Mouse (Mus musculus) G1E (cell line): ENCODE data around the gene Pkdrej. TPM values are rescaled to one million over a fixed set of nuclear protein-coding genes. Genes with fewer than 3 reads are reported as not detected.
A peak's percentile ranks its signal among the peaks of the same experiment; 100 is the strongest.

Experiments
- ATAC-seq: 2 replicates; pipeline ENCODE4 v1.8.0; 2016; ENCODE audit warnings: mild to moderate bottlenecking; ENCODE audit not compliant: insufficient number of reproducible peaks, poor library complexity, low FRiP score, severe bottlenecking; ENCODE audit errors: extremely low read depth
- DNase-seq: peaks from one replicate; pipeline ENCODE4 v3.0.0; 2012; ENCODE audit warnings: low spot score
- H3K27me3 ChIP-seq: 2 replicates; pipeline ENCODE4 v1.6.1; 2012; ENCODE audit warnings: mild to moderate bottlenecking, low read length, inconsistent platforms; ENCODE audit not compliant: insufficient read depth
- H3K36me3 ChIP-seq: replicated peaks from 2 replicates; pipeline ENCODE3; 2012; ENCODE audit warnings: mild to moderate bottlenecking, inconsistent platforms
- H3K4me1 ChIP-seq: 2 replicates; pipeline ENCODE4 v1.6.1; 2012; ENCODE audit warnings: low read depth, low read length, inconsistent platforms, mixed read lengths; ENCODE audit not compliant: insufficient read depth
- H3K4me3 ChIP-seq: 2 replicates; pipeline ENCODE4 v1.5.1; 2012; ENCODE audit warnings: low read depth, mild to moderate bottlenecking, inconsistent platforms, low read length, moderate library complexity, mixed read lengths
- H3K9me3 ChIP-seq: replicated peaks from 2 replicates; pipeline ENCODE4 v1.6.1; 2012; ENCODE audit warnings: inconsistent platforms
- CTCF ChIP-seq: IDR thresholded peaks from 2 replicates; pipeline ENCODE4 v1.5.1; 2012; ENCODE audit warnings: low read depth, low read length, inconsistent platforms, mixed read lengths
- GATA1 ChIP-seq: IDR thresholded peaks from 2 replicates; pipeline ENCODE4 v1.6.1; 2012; ENCODE audit warnings: borderline replicate concordance, low read length, inconsistent platforms, mixed read lengths
- GATA2 ChIP-seq: IDR thresholded peaks from 2 replicates; pipeline ENCODE4 v1.6.1; 2012; ENCODE audit warnings: low read depth, low read length, inconsistent platforms, borderline replicate concordance
- POLR2AphosphoS5 ChIP-seq: IDR thresholded peaks from 2 replicates; pipeline ENCODE4 v1.6.1; 2012; ENCODE audit warnings: low read depth, low read length, inconsistent platforms; ENCODE audit not compliant: insufficient replicate concordance
- TAL1 ChIP-seq: conservative IDR thresholded peaks from 2 replicates; pipeline ENCODE4 v1.6.1; 2012; ENCODE audit warnings: low read depth, low read length, inconsistent platforms, mixed read lengths
- polyA plus RNA-seq: library from polyadenylated mRNA; stranded (reverse); fragments of >175 nt; gene quantifications from 2 replicates; pipeline ENCODE4 v1.2.3, GENCODE M21; 2012
- total RNA-seq, 2 experiments: library from RNA; stranded (forward) in 1 of 2; stranded (reverse) in 1 of 2; fragments of 200-1000 nt in 1 of 2; fragments of >200 nt in 1 of 2; fragmentation: Nextera tagmentation in 1 of 2; gene quantifications; 2 replicates each; pipeline ENCODE4 v1.2.3; 2014 to 2017

Gene Pkdrej
- total and polyA plus RNA-seq, 3 experiments: 0.11 TPM; not detected in 2

- H3K27me3 ChIP-seq: peaks cover 19% of the 10 kb centered on the region
- H3K4me3 ChIP-seq: no peak overlapping the region
- ATAC-seq (no peak), DNase-seq (no peak)
- H3K4me1 ChIP-seq: peaks cover 20% of the 10 kb centered on the region
- peaks cover 5% of the 10 kb centered on the region for H3K36me3 ChIP-seq
- TF ChIP-seq CTCF: no peak
- no peak for TF ChIP-seq TAL1
- TF ChIP-seq GATA2: no peak
- TF ChIP-seq GATA1: no peak
- no peak for TF ChIP-seq POLR2AphosphoS5
- no peaks in the 10 kb centered on the region for H3K9me3 ChIP-seq
Measured at GRCm38 (mm10) chr15:85829470-85829869, 7.9 kb upstream of the Pkdrej start.

GRCm38 (mm10) chr15:85828071-85828470, 6.5 kb upstream of the Pkdrej start:
- ATAC-seq (no peak), DNase-seq (no peak)
- Histone ChIP-seq H3K27me3 (peaks cover 23% of the 10 kb centered on the region), H3K9me3 (no peaks in the 10 kb centered on the region), H3K36me3 (no peaks in the 10 kb centered on the region), H3K4me3 (no peak overlapping the region), H3K4me1 (peaks cover 20% of the 10 kb centered on the region)
- TF ChIP-seq GATA2: no peak
- no peak for TF ChIP-seq GATA1
- TF ChIP-seq TAL1: no peak
- no peak for TF ChIP-seq POLR2AphosphoS5
- TF ChIP-seq CTCF: no peak

GRCm38 (mm10) chr15:85826676-85827075, 5.1 kb upstream of the Pkdrej start:
- Histone ChIP-seq H3K27me3 (peaks cover 27% of the 10 kb centered on the region), H3K36me3 (no peaks in the 10 kb centered on the region), H3K9me3 (0 out of 2 replicates have a peak, but pooled peaks cover under 1% of the 10 kb centered on the region), H3K4me3 (no peak overlapping the region), H3K4me1 (peaks cover 8% of the 10 kb centered on the region)
- ATAC-seq (no peak), DNase-seq (no peak)
- TF ChIP-seq POLR2AphosphoS5 (no peak), TAL1 (no peak), GATA2 (no peak), CTCF (no peak), GATA1 (no peak)

GRCm38 (mm10) chr15:85822011-85822359, 451 bp upstream of the Pkdrej start:
- no peak overlapping the region for H3K4me3 ChIP-seq
- ATAC-seq: no peak

GRCm38 (mm10) chr15:85813428-85813827, 8.1 kb downstream of the Pkdrej start:
- H3K4me1 ChIP-seq: peaks cover 41% of the 10 kb centered on the region
- no peak for DNase-seq
- no peak overlapping the region for H3K4me3 ChIP-seq
- ATAC-seq: no peak
- H3K27me3 ChIP-seq: peaks cover 11% of the 10 kb centered on the region
- peaks cover 9% of the 10 kb centered on the region for H3K36me3 ChIP-seq
- TF ChIP-seq POLR2AphosphoS5 (no peak), GATA2 (no peak), TAL1 (no peak), GATA1 (no peak), CTCF (no peak)
- H3K9me3 ChIP-seq: no peaks in the 10 kb centered on the region

More at GRCm38 (mm10) chr15:85822011-85822359, 451 bp upstream of the Pkdrej start:
- no peaks in the 10 kb centered on the region for H3K4me1 ChIP-seq
- H3K9me3 ChIP-seq: peaks cover 8% of the 10 kb centered on the region; the same call in 1 of the 2 replicates
- DNase-seq: no peak
- H3K27me3 ChIP-seq: peaks cover 33% of the 10 kb centered on the region
- TF ChIP-seq POLR2AphosphoS5 (no peak), GATA1 (no peak), TAL1 (no peak)
- H3K36me3 ChIP-seq: no peaks in the 10 kb centered on the region

- Histone ChIP-seq H3K9me3 (no peaks in the 10 kb centered on the region), H3K27me3 (peaks cover 5% of the 10 kb centered on the region; the same call in 1 of the 2 replicates), H3K4me1 (peaks cover 49% of the 10 kb centered on the region), H3K36me3 (peaks cover 26% of the 10 kb centered on the region), H3K4me3 (peak within 1 kb of the TSS; percentile 86)
- DNase-seq: peak; percentile 87
- TF ChIP-seq TAL1: no peak
- TF ChIP-seq CTCF: no peak
- no peak for TF ChIP-seq GATA1
- no peak for TF ChIP-seq GATA2
- TF ChIP-seq POLR2AphosphoS5: no peak
- peak; percentile 78 for ATAC-seq
Measured at GRCm38 (mm10) chr15:85811535-85812277, 9.8 kb downstream of the Pkdrej start, which contains the start of gene Cdpf1. Gene Cdpf1, minus strand, starts transcription at chr15:85811697.
